Mouse (Mus musculus) forebrain, postnatal 0 days (tissue): ENCODE data around the gene Tmem217. TPM values are rescaled to one million over a fixed set of nuclear protein-coding genes. Genes with fewer than 3 reads are reported as not detected.

Experiments used
- ATAC-seq: fragments of 200-750 bp; cut with Nextera tagmentation; 2 replicates; pipeline ENCODE4 v1.8.0; 2017; ENCODE audit warnings: mild to moderate bottlenecking, moderate library complexity
- DNase-seq: peaks from one replicate; pipeline ENCODE4 v3.0.0-alpha.2; 2015
- H3K27ac ChIP-seq: fragments of 300-500 bp; sonication (generic); 2 replicates; pipeline ENCODE4 v1.5.1; 2014; ENCODE audit warnings: low read depth, mild to moderate bottlenecking, antibody characterized with exemption, low read length, moderate library complexity, mixed read lengths
- H3K27me3 ChIP-seq: fragments of 300-500 bp; sonication (generic); 2 replicates; pipeline ENCODE4 v1.6.1; 2014; ENCODE audit warnings: mild to moderate bottlenecking, low read length, mixed read lengths; ENCODE audit not compliant: insufficient read depth
- H3K36me3 ChIP-seq: fragments of 300-500 bp; sonication (generic); 2 replicates; pipeline ENCODE4 v1.6.1; 2014; ENCODE audit warnings: mild to moderate bottlenecking, moderate library complexity; ENCODE audit not compliant: insufficient read depth
- H3K4me1 ChIP-seq: fragments of 300-500 bp; sonication (generic); 2 replicates; pipeline ENCODE4 v1.6.1; 2014; ENCODE audit warnings: antibody characterized with exemption; ENCODE audit not compliant: insufficient read depth
- H3K4me2 ChIP-seq: fragments of 300-500 bp; sonication (generic); 2 replicates; pipeline ENCODE4 v1.6.1; 2014; ENCODE audit warnings: low read depth, mild to moderate bottlenecking, moderate library complexity
- H3K4me3 ChIP-seq: fragments of 300-500 bp; sonication (generic); 2 replicates; pipeline ENCODE4 v1.5.1; 2014; ENCODE audit warnings: low read depth, low read length, mixed read lengths
- H3K9ac ChIP-seq: fragments of 300-500 bp; sonication (generic); 2 replicates; pipeline ENCODE4 v1.6.1; 2014; ENCODE audit warnings: mild to moderate bottlenecking
- H3K9me3 ChIP-seq: fragments of 300-500 bp; sonication (generic); 2 replicates; pipeline ENCODE4 v1.6.1; 2016; ENCODE audit warnings: low read length
- CTCF ChIP-seq: sonication (generic); IDR thresholded peaks from 2 replicates; pipeline ENCODE4 v1.5.1; 2016; ENCODE audit warnings: antibody characterized with exemption, control low read depth, low read depth
- WGBS: fragments of 180-500 bp; shearing (Covaris S2); extraction: QIAGEN DNeasy Blood & Tissue Kit; methylation state at CpG from one replicate; pipeline ENCODE4 v1.1.7; 2014; 5-methylcytosine and 5-hydroxymethylcytosine counted together
- polyA plus RNA-seq: library from polyadenylated mRNA; unstranded; fragments of >200 nt; fragmentation: Nextera tagmentation; extraction: Ambion mirVana; gene quantifications from 2 replicates; pipeline ENCODE4 v1.2.1, GENCODE M21; 2015
- total RNA-seq: library from RNA; depleted of rRNA; stranded (reverse); fragments of >200 nt; gene quantifications from 2 replicates; pipeline ENCODE4 v1.2.3, GENCODE M21; 2014

Gene Tmem217
- total and polyA plus RNA-seq, 2 experiments from 2014 or later, result 0.74 TPM; not detected in 1

GRCm38 (mm10) chr17:29492269-29493191 is 59.7 kb downstream of the Tmem217 start:
- peak; percentile 69 for TF ChIP-seq CTCF
- peak overlapping the region; percentile 76 for H3K4me3 ChIP-seq
- DNase-seq (peak; percentile 69), ATAC-seq (no peak)
- no peaks in the 10 kb centered on the region for H3K9me3 ChIP-seq
- 3% methylated on average over 22 of the region's 22 CpGs for WGBS
- H3K9ac ChIP-seq, result peak overlapping the region; percentile 62
- H3K27me3 ChIP-seq, result no peaks in the 10 kb centered on the region
- H3K4me1 ChIP-seq, result no peaks in the 10 kb centered on the region
- peak overlapping the region; percentile 93 for H3K4me2 ChIP-seq
- H3K27ac ChIP-seq, result no peak overlapping the region
- peaks cover 5% of the 10 kb centered on the region; the same call in 1 of the 2 replicates for H3K36me3 ChIP-seq

GRCm38 (mm10) chr17:29491591-29492268 is 60.5 kb downstream of the Tmem217 start:
- no peak for TF ChIP-seq CTCF
- ATAC-seq, result no peak
- H3K27ac ChIP-seq, result peak overlapping the region; percentile 35; the same call in 1 of the 2 replicates

GRCm38 (mm10) chr17:29490713-29491581 is 61.2 kb downstream of the Tmem217 start, which contains the start of gene Pim1:
Gene Pim1 (plus strand): TSS chr17:29490753.
- Histone ChIP-seq H3K4me2 (peak within 1 kb of the TSS; percentile 93), H3K9me3 (no peaks in the 10 kb centered on the region), H3K4me1 (no peaks in the 10 kb centered on the region), H3K36me3 (peaks cover 5% of the 10 kb centered on the region; the same call in 1 of the 2 replicates), H3K27ac (peak within 1 kb of the TSS; percentile 87), H3K4me3 (peak within 1 kb of the TSS; percentile 76), H3K27me3 (no peaks in the 10 kb centered on the region), H3K9ac (peak within 1 kb of the TSS; percentile 62)
- ATAC-seq (peak; percentile 33), DNase-seq (peak; percentile 71)
- 3% methylated on average over 82 of the region's 99 CpGs for WGBS
- peak; percentile 24; the same call in 1 of the 2 replicates for TF ChIP-seq CTCF

More at GRCm38 (mm10) chr17:29491591-29492268, 60.5 kb downstream of the Tmem217 start:
- WGBS, result under 1% methylated on average over 48 of the region's 48 CpGs
- H3K4me3 ChIP-seq, result peak overlapping the region; percentile 76
- peak overlapping the region; percentile 62 for H3K9ac ChIP-seq
- no peaks in the 10 kb centered on the region for H3K4me1 ChIP-seq
- peaks cover 5% of the 10 kb centered on the region; the same call in 1 of the 2 replicates for H3K36me3 ChIP-seq
- H3K9me3 ChIP-seq, result no peaks in the 10 kb centered on the region
- peak overlapping the region; percentile 93 for H3K4me2 ChIP-seq
- peak; percentile 32 for DNase-seq
- no peaks in the 10 kb centered on the region for H3K27me3 ChIP-seq

- peak overlapping the region; percentile 87 for H3K27ac ChIP-seq
- DNase-seq, result peak; percentile 99
- H3K4me2 ChIP-seq, result peak overlapping the region; percentile 93
- no peaks in the 10 kb centered on the region for H3K4me1 ChIP-seq
- TF ChIP-seq CTCF, result peak; percentile 37
- H3K9me3 ChIP-seq, result no peaks in the 10 kb centered on the region
- peaks cover 5% of the 10 kb centered on the region; the same call in 1 of the 2 replicates for H3K36me3 ChIP-seq
- peak overlapping the region; percentile 76 for H3K4me3 ChIP-seq
- H3K9ac ChIP-seq, result peak overlapping the region; percentile 62
- WGBS, result 2% methylated on average over 57 of the region's 68 CpGs
- ATAC-seq, result peak; percentile 93
- no peaks in the 10 kb centered on the region for H3K27me3 ChIP-seq
Measured at GRCm38 (mm10) chr17:29489971-29490712, 62.0 kb downstream of the Tmem217 start.

DNA sequence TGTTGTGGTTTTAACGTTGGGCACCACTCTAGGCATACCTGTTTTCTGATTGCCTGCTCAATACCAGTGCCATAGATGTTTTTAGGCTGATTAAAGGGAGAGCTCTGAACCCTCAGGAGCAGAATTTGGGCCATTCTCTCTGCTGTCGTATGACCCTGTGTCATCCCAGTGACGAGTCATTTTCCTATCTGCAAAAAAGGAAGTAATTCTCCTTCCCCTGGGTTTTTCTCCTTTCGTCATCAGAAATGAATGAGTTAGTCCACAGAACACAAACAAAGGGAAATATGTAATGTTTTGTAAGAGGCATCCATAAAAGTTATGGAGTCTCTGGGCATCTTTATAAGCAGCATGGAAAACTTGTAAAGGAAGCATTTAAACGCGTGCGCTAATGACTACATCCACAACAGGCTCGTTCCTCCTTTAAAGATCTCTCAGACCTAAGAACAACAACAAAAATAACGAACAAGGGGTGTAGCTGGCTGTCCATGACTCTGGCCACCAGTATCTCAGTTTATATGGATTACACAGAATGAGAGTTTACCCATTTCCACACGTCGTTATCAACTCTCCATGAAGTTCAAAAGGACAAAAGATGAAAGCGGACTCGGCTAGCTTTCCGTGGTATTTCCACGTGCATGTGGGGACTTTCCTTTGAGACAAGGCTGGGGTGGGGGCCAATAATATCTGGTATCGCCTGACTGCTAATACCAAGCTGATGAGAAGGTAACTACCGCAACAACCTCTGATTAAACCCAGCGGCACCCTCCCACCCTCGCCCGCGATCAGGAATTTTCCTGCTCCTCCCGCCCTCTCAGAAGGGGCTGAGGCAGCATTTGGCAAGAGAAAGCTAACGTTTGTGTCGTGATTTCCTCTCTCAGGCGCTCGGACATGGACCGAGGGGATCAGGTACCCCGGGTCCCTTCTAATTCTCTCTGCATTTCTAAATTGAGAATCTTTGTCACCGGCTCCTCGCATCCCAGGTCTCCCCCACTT is 62.9 kb downstream of the Tmem217 start:
- no peak for TF ChIP-seq CTCF
- Histone ChIP-seq H3K4me1 (no peaks in the 10 kb centered on the region), H3K9ac (peak overlapping the region; percentile 62), H3K36me3 (no peaks in the 10 kb centered on the region; the same call in 1 of the 2 replicates), H3K27me3 (no peaks in the 10 kb centered on the region), H3K27ac (peak overlapping the region; percentile 87), H3K4me3 (peak overlapping the region; percentile 76), H3K4me2 (peak overlapping the region; percentile 93), H3K9me3 (no peaks in the 10 kb centered on the region)
- DNase-seq (peak; percentile 79), ATAC-seq (peak; percentile 21)
- WGBS, result 3% methylated on average over 30 of the region's 30 CpGs
